Mouse (Mus musculus) intestine, embryonic 15.5 days (tissue): ENCODE results near the gene Gpn2. TPM values are rescaled to one million over a fixed set of nuclear protein-coding genes. Genes with fewer than 3 reads are reported as not detected.

Experiments used
- ATAC-seq: fragments of 200-750 bp; cut with Nextera tagmentation; 2 replicates; pipeline ENCODE4 v1.8.0; 2017; ENCODE audit warnings: moderate TSS enrichment, moderate library complexity
- H3K27ac ChIP-seq: fragments of 300-500 bp; sonication (generic); 2 replicates; pipeline ENCODE4 v1.5.1; 2015; ENCODE audit warnings: mild to moderate bottlenecking, inconsistent platforms
- H3K27me3 ChIP-seq: fragments of 300-500 bp; sonication (generic); replicated peaks from 2 replicates; pipeline ENCODE4 v1.6.1; 2015; ENCODE audit warnings: inconsistent platforms
- H3K36me3 ChIP-seq: fragments of 300-500 bp; sonication (generic); 2 replicates; pipeline ENCODE4 v1.6.1; 2015; ENCODE audit warnings: inconsistent platforms
- H3K4me1 ChIP-seq: fragments of 300-500 bp; sonication (generic); replicated peaks from 2 replicates; pipeline ENCODE4 v1.6.1; 2015; ENCODE audit warnings: inconsistent platforms
- H3K4me2 ChIP-seq: fragments of 300-500 bp; sonication (generic); replicated peaks from 2 replicates; pipeline ENCODE4 v1.6.1; 2015; ENCODE audit warnings: mild to moderate bottlenecking, inconsistent platforms
- H3K4me3 ChIP-seq: fragments of 300-500 bp; sonication (generic); replicated peaks from 2 replicates; pipeline ENCODE4 v1.5.1; 2015; ENCODE audit warnings: inconsistent platforms
- H3K9ac ChIP-seq: fragments of 300-500 bp; sonication (generic); 2 replicates; pipeline ENCODE4 v1.6.1; 2015; ENCODE audit warnings: inconsistent platforms
- H3K9me3 ChIP-seq: fragments of 300-500 bp; sonication (generic); 2 replicates; pipeline ENCODE4 v1.6.1; 2016; ENCODE audit warnings: inconsistent platforms
- WGBS: fragments of 180-500 bp; shearing (Covaris S2); methylation state at CpG from one replicate; pipeline ENCODE4 v1.1.7; 2015; 5-methylcytosine and 5-hydroxymethylcytosine counted together
- polyA plus RNA-seq: library from polyadenylated mRNA; unstranded; fragments of >200 nt; fragmentation: Nextera tagmentation; extraction: Ambion mirVana; gene quantifications from 2 replicates; pipeline ENCODE4 v1.2.1, GENCODE M21; 2015

The Gpn2 gene
- polyA plus RNA-seq, 1 experiment from 2014 or later = 16.5 TPM

DNA sequence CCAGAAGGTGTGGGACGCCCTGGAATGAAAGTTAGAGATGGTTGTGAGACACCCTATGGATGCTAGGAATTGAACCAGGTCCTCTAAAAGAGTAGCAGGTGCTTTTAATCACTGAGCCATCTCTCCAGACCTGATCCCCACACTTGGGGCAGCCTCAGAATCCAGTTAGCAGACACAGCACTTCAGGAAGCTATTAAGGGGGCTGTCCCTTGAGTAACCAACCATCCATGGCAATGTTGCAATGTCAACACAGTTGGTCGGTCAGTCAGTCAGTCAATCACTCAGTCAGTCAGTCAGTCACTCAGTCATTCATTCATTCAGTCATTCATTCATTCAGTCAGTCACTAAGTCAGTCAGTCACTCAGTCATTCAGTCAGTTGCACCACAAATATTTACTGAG lies 44.4 kb downstream of the Gpn2 start:
- 79% methylated on average over 2 of the region's 2 CpGs for WGBS
- no peak overlapping the region for H3K4me2 ChIP-seq
- no peak for ATAC-seq

DNA sequence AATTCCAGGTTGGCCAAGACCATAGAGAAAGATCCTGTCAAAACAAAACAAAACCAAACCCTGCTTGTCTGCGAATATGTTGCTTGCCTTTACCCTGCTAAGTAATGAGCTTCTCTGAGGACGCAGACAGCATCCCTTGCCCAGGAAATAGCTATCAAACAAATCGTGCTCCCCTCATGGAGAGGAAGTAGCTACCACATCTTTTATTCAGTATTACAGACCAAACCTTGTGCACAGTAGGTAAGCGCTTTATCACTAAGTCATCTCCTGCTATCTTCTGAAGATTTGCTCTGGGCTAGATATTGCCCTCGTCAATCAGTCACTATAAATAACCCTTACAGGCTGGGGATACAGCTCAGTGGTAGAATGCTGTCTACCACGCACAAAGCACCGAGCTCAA lies 45.0 kb downstream of the Gpn2 start:
- no peak for ATAC-seq
- no peak overlapping the region for H3K4me3 ChIP-seq
- no peak overlapping the region for H3K9ac ChIP-seq
- no peaks in the 10 kb centered on the region for H3K9me3 ChIP-seq
- no peak overlapping the region for H3K27ac ChIP-seq
- 0 out of 2 replicates have a peak, but pooled peaks cover 3% of the 10 kb centered on the region for H3K36me3 ChIP-seq
- no peaks in the 10 kb centered on the region for H3K27me3 ChIP-seq
- no peak overlapping the region for H3K4me2 ChIP-seq
- 82% methylated on average over 7 of the region's 7 CpGs for WGBS
- H3K4me1 ChIP-seq = peaks cover 10% of the 10 kb centered on the region

More for the DNA sequence above, 44.4 kb downstream of the Gpn2 start:
- H3K4me1 ChIP-seq = peaks cover 10% of the 10 kb centered on the region
- no peaks in the 10 kb centered on the region for H3K27me3 ChIP-seq
- no peak overlapping the region for H3K9ac ChIP-seq
- H3K27ac ChIP-seq = no peak overlapping the region
- no peaks in the 10 kb centered on the region for H3K9me3 ChIP-seq
- H3K4me3 ChIP-seq = no peak overlapping the region
- H3K36me3 ChIP-seq = 0 out of 2 replicates have a peak, but pooled peaks cover 3% of the 10 kb centered on the region

DNA sequence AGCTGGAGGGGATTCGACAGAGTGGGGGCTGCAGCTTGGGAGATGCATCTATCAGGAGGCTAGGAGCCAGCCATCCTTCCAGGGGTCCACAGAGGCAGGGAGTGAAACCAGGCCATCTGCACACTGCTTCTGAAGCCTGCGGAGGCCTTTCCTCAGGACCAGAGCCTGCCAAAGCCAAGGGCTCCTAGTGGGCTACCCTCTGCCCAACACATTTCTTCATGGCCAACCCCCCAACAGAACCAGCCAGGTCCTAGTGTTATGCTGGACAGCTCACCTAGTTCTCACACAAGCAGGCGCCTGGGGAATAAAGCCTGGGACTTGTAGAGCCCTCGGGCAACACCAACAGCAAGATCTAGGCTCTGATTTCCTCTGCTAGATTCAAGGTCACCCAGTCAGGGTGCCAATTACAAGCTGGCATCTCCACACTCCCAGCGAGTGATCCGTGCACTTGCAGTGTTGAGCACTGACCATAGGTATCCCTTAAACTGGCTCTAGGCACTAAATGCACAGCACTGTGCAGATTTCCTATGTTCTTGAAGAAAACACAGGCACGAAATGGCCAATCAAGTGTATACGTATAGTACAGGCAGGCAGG lies 46.3 kb downstream of the Gpn2 start:
- no peak overlapping the region for H3K4me2 ChIP-seq

DNA sequence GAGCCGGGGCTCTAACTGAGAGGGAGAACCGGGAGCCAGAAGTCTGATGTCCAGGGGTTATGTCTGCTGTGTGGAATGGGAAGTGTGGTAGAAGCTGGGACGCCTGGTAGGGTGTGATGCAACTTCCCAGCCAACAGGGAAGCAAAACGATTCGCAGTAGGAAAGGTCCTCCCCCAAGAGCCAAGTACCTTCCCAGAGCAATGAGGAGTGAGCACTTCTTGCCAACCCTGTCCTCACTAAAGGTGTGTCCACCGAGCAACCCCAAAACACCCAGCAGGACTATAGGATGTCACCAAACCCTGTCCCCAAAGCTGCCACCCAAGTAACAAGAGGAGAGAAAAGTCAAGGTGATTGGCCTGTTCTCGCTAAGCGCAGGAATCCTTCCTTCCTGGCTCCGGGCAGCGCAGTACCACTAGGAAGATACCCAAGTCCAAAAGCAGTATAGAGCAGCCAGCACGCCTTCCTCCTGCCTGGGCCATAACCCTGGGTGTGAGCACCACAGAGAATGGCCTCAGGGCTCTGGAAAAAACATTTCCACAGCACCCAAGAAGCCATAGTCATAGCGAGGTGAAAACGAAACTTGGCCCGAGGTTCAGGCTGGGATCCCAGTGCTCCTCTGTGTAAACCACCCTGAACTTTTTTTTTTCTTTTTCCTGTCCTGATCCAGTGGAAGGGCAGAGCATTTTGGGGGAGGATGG lies 47.1 kb downstream of the Gpn2 start:
- Histone ChIP-seq H3K4me2 (peak overlapping the region; percentile 89), H3K9me3 (no peaks in the 10 kb centered on the region), H3K27ac (no peak overlapping the region), H3K27me3 (no peaks in the 10 kb centered on the region), H3K36me3 (no peaks in the 10 kb centered on the region), H3K4me3 (no peak overlapping the region), H3K4me1 (peaks cover 10% of the 10 kb centered on the region), H3K9ac (no peak overlapping the region)
- no peak for ATAC-seq
- 74% methylated on average over 14 of the region's 14 CpGs for WGBS

More for the DNA sequence above, 46.3 kb downstream of the Gpn2 start:
- H3K27ac ChIP-seq = no peak overlapping the region
- no peaks in the 10 kb centered on the region for H3K9me3 ChIP-seq
- ATAC-seq = no peak
- peaks cover 10% of the 10 kb centered on the region for H3K4me1 ChIP-seq
- no peaks in the 10 kb centered on the region for H3K36me3 ChIP-seq
- 88% methylated on average over 8 of the region's 8 CpGs for WGBS
- H3K9ac ChIP-seq = no peak overlapping the region
- H3K4me3 ChIP-seq = no peak overlapping the region
- H3K27me3 ChIP-seq = no peaks in the 10 kb centered on the region

DNA sequence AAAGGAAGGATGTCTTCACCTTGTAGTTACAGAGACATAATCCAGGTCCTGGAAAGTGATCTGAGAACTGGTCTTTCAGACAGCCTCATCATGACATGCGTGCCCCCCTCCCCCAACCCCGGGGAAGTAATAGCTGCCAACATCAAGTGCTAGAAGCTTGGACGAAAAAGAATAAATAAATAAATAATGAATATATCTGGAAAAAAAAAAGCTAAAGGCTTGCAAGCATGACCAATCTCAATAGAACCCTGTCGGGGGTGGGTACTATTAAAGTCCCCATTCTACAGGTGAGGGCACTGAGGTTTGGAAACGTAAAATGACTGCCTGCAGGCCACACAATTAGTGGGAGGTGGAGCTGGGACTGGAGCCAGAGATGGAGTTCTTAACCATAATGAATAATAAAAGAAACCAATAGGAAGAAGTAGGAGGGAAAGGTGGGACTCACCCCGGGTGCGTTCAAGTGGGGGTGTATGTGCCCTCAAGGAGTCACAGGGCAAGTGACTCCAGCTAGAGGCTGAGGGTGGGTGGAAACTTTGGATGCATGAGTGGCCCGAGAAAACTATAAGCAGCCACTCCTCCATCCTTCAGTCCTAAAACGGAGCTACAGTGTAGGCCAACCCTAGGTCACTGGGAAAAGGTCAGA lies 47.7 kb downstream of the Gpn2 start:
- Histone ChIP-seq H3K27me3 (no peaks in the 10 kb centered on the region), H3K4me3 (peak overlapping the region; percentile 77), H3K4me2 (peak overlapping the region; percentile 89), H3K9ac (peak overlapping the region; percentile 86), H3K36me3 (no peaks in the 10 kb centered on the region), H3K9me3 (no peaks in the 10 kb centered on the region), H3K4me1 (peaks cover 10% of the 10 kb centered on the region), H3K27ac (no peak overlapping the region; the same call in 1 of the 2 replicates)
- WGBS = 43% methylated on average over 9 of the region's 9 CpGs
- no peak for ATAC-seq

DNA sequence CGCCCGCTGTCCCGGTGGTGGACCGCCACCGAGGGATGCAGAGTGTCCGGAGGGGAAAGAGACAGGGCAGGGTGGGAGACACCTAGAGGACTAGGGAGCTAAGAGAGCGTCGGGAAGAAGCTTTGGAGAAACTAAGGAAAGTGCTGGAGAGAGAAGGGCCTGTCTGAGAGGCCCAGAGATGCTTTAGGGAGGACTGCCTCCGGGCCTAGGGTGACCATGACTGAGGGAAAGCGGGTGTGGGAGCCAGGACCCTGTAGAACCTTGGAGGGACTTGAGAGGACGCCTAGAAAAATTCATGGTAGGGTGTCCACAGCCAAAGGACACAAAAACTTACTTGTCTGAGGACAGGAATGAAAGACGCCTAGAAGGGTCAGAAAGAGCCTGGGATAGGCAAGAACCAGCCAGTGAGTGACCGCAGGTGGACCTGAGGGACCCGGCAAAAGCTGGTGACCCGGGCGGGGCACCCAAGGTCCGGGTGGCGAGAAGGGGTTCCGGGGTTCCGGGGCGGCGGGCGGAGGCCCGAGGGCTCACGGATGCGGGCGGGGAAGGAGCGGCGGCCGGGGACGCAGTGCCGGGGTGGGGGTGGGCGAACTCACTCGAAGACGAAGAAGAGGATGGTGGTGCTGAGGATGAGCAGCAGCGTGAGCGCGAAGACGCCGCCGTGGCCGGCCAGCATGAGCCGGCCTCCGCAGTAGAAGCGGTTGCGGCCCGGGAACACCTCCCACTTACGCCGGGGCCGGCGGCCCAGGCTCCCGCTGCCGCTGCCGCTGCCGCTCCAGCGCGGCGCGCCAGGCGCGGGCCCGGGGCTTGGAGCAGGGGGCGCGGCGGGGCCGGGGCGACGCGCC lies 48.5 kb downstream of the Gpn2 start:
- peak overlapping the region; percentile 77 for H3K4me3 ChIP-seq
- peak; percentile 86 for ATAC-seq
- peak overlapping the region; percentile 89 for H3K4me2 ChIP-seq
- no peaks in the 10 kb centered on the region for H3K36me3 ChIP-seq
- no peaks in the 10 kb centered on the region for H3K27me3 ChIP-seq
- peaks cover 10% of the 10 kb centered on the region for H3K4me1 ChIP-seq
- WGBS = 3% methylated on average over 56 of the region's 69 CpGs
- H3K9ac ChIP-seq = peak overlapping the region; percentile 86
- peak overlapping the region; percentile 74 for H3K27ac ChIP-seq
- no peaks in the 10 kb centered on the region for H3K9me3 ChIP-seq

DNA sequence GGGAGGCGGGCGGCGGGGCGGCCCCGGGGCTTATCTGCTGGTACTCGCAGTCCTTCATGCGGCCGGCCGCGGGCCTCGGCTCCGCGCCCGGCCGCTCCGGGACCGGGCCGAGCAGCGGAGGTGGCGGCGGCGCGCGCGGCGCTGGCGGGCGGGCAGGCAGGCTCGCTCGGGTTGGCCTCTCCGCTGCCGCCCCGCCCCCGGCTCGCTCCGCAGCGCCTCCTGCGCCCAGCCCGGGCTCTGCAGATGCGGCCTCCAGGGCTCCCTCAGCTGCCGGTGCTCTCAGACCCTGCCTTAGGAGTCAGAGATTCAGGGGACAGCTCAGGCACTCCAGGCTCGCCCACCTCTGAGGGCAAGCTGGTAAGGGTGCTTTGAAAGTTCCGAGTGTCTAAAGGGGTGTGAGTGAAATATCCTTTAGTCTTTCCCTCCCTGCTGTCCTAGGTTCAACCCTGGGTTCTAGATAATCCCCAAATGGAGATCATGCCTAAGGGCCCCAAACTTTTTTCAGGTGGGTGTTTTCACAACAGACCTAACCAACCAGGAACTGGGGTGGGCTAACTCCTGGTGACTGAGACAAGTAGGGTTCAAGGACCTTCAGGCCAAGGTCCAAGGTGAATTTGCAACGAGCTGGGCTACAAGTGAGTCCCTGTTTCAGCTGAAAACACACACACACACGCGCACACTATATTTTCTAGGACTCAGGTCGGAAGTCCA lies 49.3 kb downstream of the Gpn2 start:
- no peaks in the 10 kb centered on the region for H3K9me3 ChIP-seq
- H3K4me1 ChIP-seq = peaks cover 10% of the 10 kb centered on the region
- 8% methylated on average over 38 of the region's 47 CpGs for WGBS
- H3K4me3 ChIP-seq = peak overlapping the region; percentile 77
- peak overlapping the region; percentile 86 for H3K9ac ChIP-seq
- no peaks in the 10 kb centered on the region for H3K27me3 ChIP-seq
- H3K4me2 ChIP-seq = peak overlapping the region; percentile 89
- peak overlapping the region; percentile 74 for H3K27ac ChIP-seq
- no peaks in the 10 kb centered on the region for H3K36me3 ChIP-seq
- peak; percentile 94 for ATAC-seq

DNA sequence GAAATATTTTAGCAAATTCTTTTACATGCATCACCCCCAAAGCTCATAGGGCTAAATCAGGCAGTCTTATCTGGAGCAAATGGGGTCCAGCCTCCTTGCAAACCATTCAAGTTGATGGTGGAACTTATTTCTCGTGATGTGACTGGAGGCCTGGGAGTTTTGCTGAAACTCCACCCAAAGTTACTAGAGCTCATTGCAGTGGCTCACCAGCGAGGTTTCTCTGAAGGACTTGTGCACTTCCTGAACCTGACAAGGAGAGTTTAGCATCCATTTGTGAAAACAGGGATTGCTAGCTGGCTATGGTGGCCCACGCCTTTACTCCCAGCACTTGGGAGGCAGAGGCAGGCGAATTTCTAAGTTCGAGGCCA lies 49.9 kb downstream of the Gpn2 start:
- H3K36me3 ChIP-seq = no peaks in the 10 kb centered on the region
- ATAC-seq = no peak
- H3K27me3 ChIP-seq = no peaks in the 10 kb centered on the region
- no peak overlapping the region for H3K27ac ChIP-seq
- peaks cover 10% of the 10 kb centered on the region for H3K4me1 ChIP-seq
- no peak overlapping the region for H3K9ac ChIP-seq
- no peak overlapping the region for H3K4me3 ChIP-seq
- 80% methylated on average over 5 of the region's 5 CpGs for WGBS
- H3K4me2 ChIP-seq = no peak overlapping the region
- H3K9me3 ChIP-seq = no peaks in the 10 kb centered on the region

Other genes with a start within 250 kb of the Gpn2 start
- gene Wdtc1, start 230.9 kb upstream of the Gpn2 start, polyA plus RNA-seq = 13.9 and 17.0 TPM in 2 replicates
- 8.5 and 9.3 TPM in 2 replicates for gene Slc9a1, start 214.7 kb upstream of the Gpn2 start, polyA plus RNA-seq
- 0.82 and 0.94 TPM in 2 replicates for gene Tent5b, start 104.2 kb upstream of the Gpn2 start, polyA plus RNA-seq
- gene Trnp1, start 85.8 kb upstream of the Gpn2 start, polyA plus RNA-seq = 1.6 and 1.7 TPM in 2 replicates
- gene Kdf1, start 65.4 kb upstream of the Gpn2 start, polyA plus RNA-seq = 40.5 and 45.1 TPM in 2 replicates
- 280 and 288 TPM in 2 replicates for gene Nudc, start 38.4 kb upstream of the Gpn2 start, polyA plus RNA-seq
- gene Nr0b2, start 31.0 kb upstream of the Gpn2 start, polyA plus RNA-seq = 7.5 and 8.1 TPM in 2 replicates
- gene Gpatch3, start 9.6 kb upstream of the Gpn2 start, polyA plus RNA-seq = 6.7 and 7.1 TPM in 2 replicates
- 47.4 and 51.0 TPM in 2 replicates for gene Sfn, start 17.8 kb downstream of the Gpn2 start, polyA plus RNA-seq
- 2.0 and 4.1 TPM in 2 replicates for gene Zdhhc18, start 65.8 kb downstream of the Gpn2 start, polyA plus RNA-seq
- gene Pigv, start 88.3 kb downstream of the Gpn2 start, polyA plus RNA-seq = 16.9 and 17.7 TPM in 2 replicates
- 21.6 and 24.9 TPM in 2 replicates for gene Arid1a, start 172.4 kb downstream of the Gpn2 start, polyA plus RNA-seq